Mouse (Mus musculus) kidney, embryonic 16.5 days (tissue): ENCODE measurements around the gene Tmem269. TPM values are rescaled to one million over a fixed set of nuclear protein-coding genes. Genes with fewer than 3 reads are reported as not detected.

Experiments
- ATAC-seq: fragments of 200-750 bp; cut with Nextera tagmentation; 2 replicates; pipeline ENCODE4 v1.8.0; 2017; ENCODE audit warnings: moderate TSS enrichment; ENCODE audit not compliant: low FRiP score, low TSS enrichment
- H3K27ac ChIP-seq: fragments of 300-500 bp; sonication (generic); 2 replicates; pipeline ENCODE4 v1.5.1; 2014; ENCODE audit warnings: low read length
- H3K27me3 ChIP-seq: fragments of 300-500 bp; sonication (generic); 2 replicates; pipeline ENCODE4 v1.6.1; 2014; ENCODE audit warnings: low read length, control low read depth, mixed read lengths; ENCODE audit not compliant: insufficient read depth
- H3K36me3 ChIP-seq: fragments of 300-500 bp; sonication (generic); 2 replicates; pipeline ENCODE4 v1.6.1; 2014; ENCODE audit warnings: low read length, control low read depth, mixed read lengths; ENCODE audit not compliant: insufficient read depth
- H3K4me1 ChIP-seq: fragments of 300-500 bp; sonication (generic); 2 replicates; pipeline ENCODE4 v1.6.1; 2014; ENCODE audit warnings: low read length, control low read depth, mixed read lengths; ENCODE audit not compliant: insufficient read depth
- H3K4me2 ChIP-seq: fragments of 300-500 bp; sonication (generic); replicated peaks from 2 replicates; pipeline ENCODE4 v1.6.1; 2014; ENCODE audit warnings: low read depth, low read length
- H3K4me3 ChIP-seq: fragments of 300-500 bp; sonication (generic); 2 replicates; pipeline ENCODE4 v1.5.1; 2014; ENCODE audit warnings: mild to moderate bottlenecking, low read length
- H3K9ac ChIP-seq: fragments of 300-500 bp; sonication (generic); replicated peaks from 2 replicates; pipeline ENCODE4 v1.6.1; 2014; ENCODE audit warnings: low read length
- H3K9me3 ChIP-seq: fragments of 300-500 bp; sonication (generic); 2 replicates; pipeline ENCODE4 v1.6.1; 2016; ENCODE audit warnings: low read length, control low read depth
- WGBS: fragments of 180-500 bp; shearing (Covaris S2); extraction: QIAGEN DNeasy Blood & Tissue Kit; methylation state at CpG from one replicate; pipeline ENCODE4 v1.1.7; 2014; 5-methylcytosine and 5-hydroxymethylcytosine counted together
- polyA plus RNA-seq: library from polyadenylated mRNA; unstranded; fragments of >200 nt; fragmentation: Nextera tagmentation; extraction: Ambion mirVana; gene quantifications from 2 replicates; pipeline ENCODE4 v1.2.1, GENCODE M21; 2015

Tmem269 gene
- polyA plus RNA-seq, 1 experiment from 2014 or later: not detected

- ATAC-seq: no peak
- no peak overlapping the region for H3K4me3 ChIP-seq
Measured at GRCm38 (mm10) chr4:119167663-119168062, 50.4 kb downstream of the Tmem269 start.

GRCm38 (mm10) chr4:119167068-119167467, 50.9 kb downstream of the Tmem269 start:
- WGBS: 83% methylated on average over 4 of the region's 4 CpGs
- Histone ChIP-seq H3K4me2 (no peak overlapping the region), H3K27ac (no peak overlapping the region), H3K9me3 (no peaks in the 10 kb centered on the region), H3K4me3 (no peak overlapping the region), H3K27me3 (no peaks in the 10 kb centered on the region), H3K4me1 (no peaks in the 10 kb centered on the region), H3K36me3 (peaks cover 18% of the 10 kb centered on the region), H3K9ac (no peak overlapping the region)
- no peak for ATAC-seq

More at GRCm38 (mm10) chr4:119167663-119168062, 50.4 kb downstream of the Tmem269 start:
- Histone ChIP-seq H3K36me3 (peaks cover 18% of the 10 kb centered on the region), H3K9me3 (no peaks in the 10 kb centered on the region), H3K27me3 (no peaks in the 10 kb centered on the region), H3K4me1 (peaks cover 2% of the 10 kb centered on the region), H3K9ac (no peak overlapping the region), H3K4me2 (no peak overlapping the region), H3K27ac (no peak overlapping the region)
- WGBS: 5% methylated on average over 4 of the region's 4 CpGs

- Histone ChIP-seq H3K9me3 (no peaks in the 10 kb centered on the region), H3K9ac (no peak overlapping the region), H3K36me3 (peaks cover 18% of the 10 kb centered on the region), H3K4me3 (no peak overlapping the region), H3K27ac (no peak overlapping the region), H3K4me2 (no peak overlapping the region), H3K4me1 (no peaks in the 10 kb centered on the region), H3K27me3 (no peaks in the 10 kb centered on the region)
- 61% methylated on average over 7 of the region's 7 CpGs for WGBS
- ATAC-seq: no peak
Measured at GRCm38 (mm10) chr4:119165916-119166315, 52.1 kb downstream of the Tmem269 start.

DNA sequence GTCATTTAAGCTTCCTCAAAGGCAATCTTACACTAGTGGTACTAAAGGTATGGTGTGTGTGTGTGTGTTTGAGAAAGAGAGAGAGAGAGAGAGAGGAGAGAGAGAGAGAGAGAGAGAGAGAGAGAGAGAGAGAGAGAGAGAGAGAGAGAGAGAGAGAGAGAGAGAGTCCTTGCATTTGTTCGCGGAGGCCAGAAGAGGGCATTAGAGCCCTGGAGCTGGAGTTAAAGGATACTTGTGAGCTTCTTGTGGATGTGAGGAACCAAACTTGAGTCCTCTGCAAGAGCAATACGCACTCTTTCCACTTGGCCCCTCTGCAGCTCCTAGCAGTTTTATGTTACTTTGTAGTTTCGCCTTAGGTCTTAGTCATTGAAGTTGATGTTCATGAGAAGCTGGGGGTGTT, 55.0 kb downstream of the Tmem269 start:
- H3K27ac ChIP-seq: no peak overlapping the region
- ATAC-seq: no peak
- H3K9ac ChIP-seq: no peak overlapping the region
- WGBS: 70% methylated on average over 4 of the region's 4 CpGs
- no peaks in the 10 kb centered on the region for H3K27me3 ChIP-seq
- H3K4me2 ChIP-seq: no peak overlapping the region
- H3K36me3 ChIP-seq: no peaks in the 10 kb centered on the region
- H3K4me1 ChIP-seq: no peaks in the 10 kb centered on the region
- no peaks in the 10 kb centered on the region for H3K9me3 ChIP-seq
- H3K4me3 ChIP-seq: no peak overlapping the region

DNA sequence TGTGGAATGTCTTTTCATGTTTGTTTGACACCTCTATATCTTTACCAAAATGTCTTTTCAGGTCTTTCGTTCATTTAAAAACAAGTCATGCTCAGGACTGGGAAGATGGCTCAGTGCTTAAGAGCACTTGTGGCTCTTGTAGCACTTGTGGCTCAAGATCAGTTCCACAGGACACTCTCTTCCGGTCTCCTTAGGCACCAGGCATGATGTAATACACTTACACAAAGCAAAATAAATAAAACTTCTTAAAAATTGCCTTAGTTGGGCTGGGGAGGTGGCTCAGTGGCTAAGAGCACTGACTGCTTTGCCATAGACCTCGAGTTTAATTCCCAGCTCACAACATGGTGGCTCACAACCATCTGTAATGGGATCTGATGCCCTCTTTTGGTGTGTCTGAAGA, 56.7 kb downstream of the Tmem269 start:
- H3K36me3 ChIP-seq: no peaks in the 10 kb centered on the region
- WGBS: 58% methylated on average over 3 of the region's 3 CpGs
- no peak for ATAC-seq
- H3K4me2 ChIP-seq: no peak overlapping the region
- no peaks in the 10 kb centered on the region for H3K9me3 ChIP-seq
- no peaks in the 10 kb centered on the region for H3K4me1 ChIP-seq
- no peak overlapping the region for H3K27ac ChIP-seq
- no peak overlapping the region for H3K9ac ChIP-seq
- H3K4me3 ChIP-seq: no peak overlapping the region
- no peaks in the 10 kb centered on the region for H3K27me3 ChIP-seq

DNA sequence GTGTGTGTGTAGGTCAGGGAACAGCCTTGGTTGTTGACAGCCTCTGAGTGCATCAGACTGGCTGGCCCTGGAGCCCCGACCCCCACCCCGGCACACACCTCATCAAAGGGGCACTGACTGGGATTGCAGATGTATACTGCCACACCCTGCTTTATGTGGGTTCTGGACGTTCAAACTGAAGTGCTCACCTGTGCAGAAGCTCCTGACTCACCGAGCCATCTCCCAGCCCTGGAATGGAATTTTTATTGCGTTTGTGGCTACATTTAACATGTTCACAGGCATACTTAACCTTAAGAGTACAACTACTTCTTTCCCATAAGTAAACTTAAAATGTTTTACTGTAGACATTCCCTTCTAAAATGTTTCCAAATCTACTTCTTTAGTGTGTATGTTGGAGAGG, 60.1 kb downstream of the Tmem269 start:
- Histone ChIP-seq H3K27me3 (no peaks in the 10 kb centered on the region), H3K4me3 (no peak overlapping the region), H3K36me3 (no peaks in the 10 kb centered on the region), H3K4me1 (no peaks in the 10 kb centered on the region), H3K9ac (no peak overlapping the region), H3K27ac (no peak overlapping the region), H3K9me3 (no peaks in the 10 kb centered on the region), H3K4me2 (no peak overlapping the region)
- no peak for ATAC-seq
- WGBS: 69% methylated on average over 5 of the region's 5 CpGs

- Histone ChIP-seq H3K4me2 (no peak overlapping the region), H3K36me3 (no peaks in the 10 kb centered on the region), H3K27me3 (no peaks in the 10 kb centered on the region), H3K4me3 (no peak overlapping the region), H3K9me3 (no peaks in the 10 kb centered on the region), H3K9ac (no peak overlapping the region), H3K27ac (no peak overlapping the region), H3K4me1 (no peaks in the 10 kb centered on the region)
- WGBS: 40% methylated on average over 2 of the region's 2 CpGs
- ATAC-seq: no peak
Measured at GRCm38 (mm10) chr4:119157186-119157585, 60.8 kb downstream of the Tmem269 start.

Other genes with a start within 250 kb of the Tmem269 start
- 98.6 and 98.8 TPM in 2 replicates for gene Slc2a1, start 109.5 kb downstream of the Tmem269 start, polyA plus RNA-seq
- gene Zfp691, start 44.0 kb downstream of the Tmem269 start, polyA plus RNA-seq: 9.5 and 9.8 TPM in 2 replicates
- gene Ermap, start 28.2 kb downstream of the Tmem269 start, polyA plus RNA-seq: 1.4 and 1.8 TPM in 2 replicates
- 121 and 125 TPM in 2 replicates for gene Svbp, start 22.9 kb downstream of the Tmem269 start, polyA plus RNA-seq
- gene AU022252, start 14.5 kb upstream of the Tmem269 start, polyA plus RNA-seq: 31.1 and 33.7 TPM in 2 replicates
- gene P3h1, start 14.7 kb upstream of the Tmem269 start, polyA plus RNA-seq: 35.8 and 36.0 TPM in 2 replicates
- gene Cldn19, start 37.2 kb upstream of the Tmem269 start, polyA plus RNA-seq: 22.4 and 24.4 TPM in 2 replicates
- 494 and 555 TPM in 2 replicates for gene Ybx1, start 76.4 kb upstream of the Tmem269 start, polyA plus RNA-seq
- 88.6 and 93.5 TPM in 2 replicates for gene Ppih, start 102.3 kb upstream of the Tmem269 start, polyA plus RNA-seq
- gene Ccdc30, start 197.3 kb upstream of the Tmem269 start, polyA plus RNA-seq: 7.5 TPM in 2 replicates
- 49.0 and 52.8 TPM in 2 replicates for gene Ppcs, start 204.2 kb upstream of the Tmem269 start, polyA plus RNA-seq
- gene Zmynd12, start 204.6 kb upstream of the Tmem269 start, polyA plus RNA-seq: 0.75 and 0.87 TPM in 2 replicates